Mouse (Mus musculus) G1E (cell line): Measurements from ENCODE around the gene Hsd17b1. TPM values are rescaled to one million over a fixed set of nuclear protein-coding genes. Genes with fewer than 3 reads are reported as not detected.

Source experiments
- ATAC-seq: 2 replicates; pipeline ENCODE4 v1.8.0; 2016; ENCODE audit warnings: mild to moderate bottlenecking; ENCODE audit not compliant: insufficient number of reproducible peaks, poor library complexity, low FRiP score, severe bottlenecking; ENCODE audit errors: extremely low read depth
- DNase-seq: peaks from one replicate; pipeline ENCODE4 v3.0.0; 2012; ENCODE audit warnings: low spot score
- H3K27me3 ChIP-seq: 2 replicates; pipeline ENCODE4 v1.6.1; 2012; ENCODE audit warnings: mild to moderate bottlenecking, low read length, inconsistent platforms; ENCODE audit not compliant: insufficient read depth
- H3K36me3 ChIP-seq: replicated peaks from 2 replicates; pipeline ENCODE3; 2012; ENCODE audit warnings: mild to moderate bottlenecking, inconsistent platforms
- H3K4me1 ChIP-seq: 2 replicates; pipeline ENCODE4 v1.6.1; 2012; ENCODE audit warnings: low read depth, low read length, inconsistent platforms, mixed read lengths; ENCODE audit not compliant: insufficient read depth
- H3K4me3 ChIP-seq: 2 replicates; pipeline ENCODE4 v1.5.1; 2012; ENCODE audit warnings: low read depth, mild to moderate bottlenecking, inconsistent platforms, low read length, moderate library complexity, mixed read lengths
- H3K9me3 ChIP-seq: replicated peaks from 2 replicates; pipeline ENCODE4 v1.6.1; 2012; ENCODE audit warnings: inconsistent platforms
- CTCF ChIP-seq: IDR thresholded peaks from 2 replicates; pipeline ENCODE4 v1.5.1; 2012; ENCODE audit warnings: low read depth, low read length, inconsistent platforms, mixed read lengths
- GATA1 ChIP-seq: IDR thresholded peaks from 2 replicates; pipeline ENCODE4 v1.6.1; 2012; ENCODE audit warnings: borderline replicate concordance, low read length, inconsistent platforms, mixed read lengths
- GATA2 ChIP-seq: IDR thresholded peaks from 2 replicates; pipeline ENCODE4 v1.6.1; 2012; ENCODE audit warnings: low read depth, low read length, inconsistent platforms, borderline replicate concordance
- POLR2AphosphoS5 ChIP-seq: IDR thresholded peaks from 2 replicates; pipeline ENCODE4 v1.6.1; 2012; ENCODE audit warnings: low read depth, low read length, inconsistent platforms; ENCODE audit not compliant: insufficient replicate concordance
- TAL1 ChIP-seq: conservative IDR thresholded peaks from 2 replicates; pipeline ENCODE4 v1.6.1; 2012; ENCODE audit warnings: low read depth, low read length, inconsistent platforms, mixed read lengths
- polyA plus RNA-seq: library from polyadenylated mRNA; stranded (reverse); fragments of >175 nt; gene quantifications from 2 replicates; pipeline ENCODE4 v1.2.3, GENCODE M21; 2012
- total RNA-seq, 2 experiments: library from RNA; stranded (forward) in 1 of 2; stranded (reverse) in 1 of 2; fragments of 200-1000 nt in 1 of 2; fragments of >200 nt in 1 of 2; fragmentation: Nextera tagmentation in 1 of 2; gene quantifications; 2 replicates each; pipeline ENCODE4 v1.2.3; 2014 to 2017

Gene Hsd17b1
- total and polyA plus RNA-seq, 3 experiments = 0.20 to 0.44 TPM; not detected in 1

DNA sequence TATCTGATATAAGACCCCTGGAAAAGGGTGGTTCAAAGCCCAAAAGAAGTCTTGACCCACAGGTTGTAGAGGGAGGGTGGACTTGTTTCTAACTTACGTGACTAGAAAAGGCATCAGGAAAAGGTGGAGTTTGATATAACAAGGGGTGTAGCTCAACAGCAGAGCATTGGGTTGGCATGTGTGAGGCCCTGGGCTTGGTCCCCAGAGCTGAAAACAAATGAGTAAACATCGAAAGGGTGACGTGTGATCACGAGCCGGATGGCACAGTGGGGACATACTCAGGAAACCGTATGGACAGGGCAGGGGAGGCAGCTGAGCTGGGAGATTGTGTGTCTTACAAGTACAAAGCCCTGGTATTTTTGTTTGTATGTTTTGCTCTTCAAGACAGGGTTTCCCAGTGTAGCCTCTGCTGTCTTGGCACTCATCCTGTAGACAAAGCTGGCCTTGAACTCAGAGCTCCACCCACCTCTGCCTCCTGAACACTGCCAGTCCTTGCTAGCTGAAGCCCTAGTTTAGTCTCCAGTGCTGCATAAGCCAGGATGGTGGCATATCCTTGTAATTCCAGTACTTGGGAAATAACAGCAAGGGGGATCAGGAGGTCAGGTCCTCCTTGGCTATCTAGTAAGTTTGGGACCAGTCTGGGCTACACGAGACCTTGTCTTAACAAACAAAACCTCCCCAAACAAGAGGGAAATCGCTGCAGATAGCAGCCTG lies 43.4 kb upstream of the Hsd17b1 start:
- ATAC-seq (no peak), DNase-seq (no peak)
- no peak for TF ChIP-seq GATA1
- no peak for TF ChIP-seq POLR2AphosphoS5
- TF ChIP-seq TAL1 = no peak
- TF ChIP-seq CTCF = no peak
- no peak for TF ChIP-seq GATA2
- no peaks in the 10 kb centered on the region for H3K9me3 ChIP-seq
- H3K4me1 ChIP-seq = no peaks in the 10 kb centered on the region
- peaks cover 93% of the 10 kb centered on the region for H3K36me3 ChIP-seq
- H3K4me3 ChIP-seq = no peak overlapping the region
- no peaks in the 10 kb centered on the region for H3K27me3 ChIP-seq

GRCm38 (mm10) chr11:101035328-101035695 lies 42.9 kb upstream of the Hsd17b1 start:
- peaks cover 93% of the 10 kb centered on the region for H3K36me3 ChIP-seq
- ATAC-seq (no peak), DNase-seq (no peak)
- H3K4me1 ChIP-seq = no peaks in the 10 kb centered on the region
- no peaks in the 10 kb centered on the region for H3K27me3 ChIP-seq
- no peak overlapping the region for H3K4me3 ChIP-seq
- H3K9me3 ChIP-seq = no peaks in the 10 kb centered on the region
- TF ChIP-seq POLR2AphosphoS5 = no peak
- TF ChIP-seq GATA2 = no peak
- no peak for TF ChIP-seq GATA1
- TF ChIP-seq CTCF = no peak

DNA sequence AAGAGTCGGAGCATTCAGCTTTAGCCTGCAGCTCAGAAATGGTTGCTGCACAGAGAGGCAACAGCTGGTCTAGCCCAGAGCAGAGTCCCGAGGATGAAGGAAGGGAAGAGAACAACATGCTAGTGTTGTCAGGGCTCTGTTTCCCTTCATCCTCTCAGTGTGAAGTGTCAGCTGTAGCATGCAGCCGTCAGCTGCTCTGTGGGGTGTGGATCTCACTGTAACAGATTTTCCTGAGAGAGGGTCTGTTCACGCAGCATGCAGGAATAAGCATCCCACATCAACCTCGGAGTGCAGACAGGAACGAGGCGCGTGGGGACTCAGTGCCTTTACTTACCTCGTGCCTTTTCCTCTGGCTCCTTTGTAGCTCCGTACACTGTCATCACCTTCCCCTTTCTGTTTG lies 40.4 kb upstream of the Hsd17b1 start:
- no peaks in the 10 kb centered on the region for H3K9me3 ChIP-seq
- no peaks in the 10 kb centered on the region for H3K27me3 ChIP-seq
- H3K4me3 ChIP-seq = no peak overlapping the region
- H3K36me3 ChIP-seq = peaks cover 96% of the 10 kb centered on the region
- ATAC-seq (no peak), DNase-seq (no peak)
- H3K4me1 ChIP-seq = no peaks in the 10 kb centered on the region
- TF ChIP-seq TAL1 (no peak), POLR2AphosphoS5 (no peak), GATA2 (no peak), GATA1 (no peak), CTCF (no peak)

DNA sequence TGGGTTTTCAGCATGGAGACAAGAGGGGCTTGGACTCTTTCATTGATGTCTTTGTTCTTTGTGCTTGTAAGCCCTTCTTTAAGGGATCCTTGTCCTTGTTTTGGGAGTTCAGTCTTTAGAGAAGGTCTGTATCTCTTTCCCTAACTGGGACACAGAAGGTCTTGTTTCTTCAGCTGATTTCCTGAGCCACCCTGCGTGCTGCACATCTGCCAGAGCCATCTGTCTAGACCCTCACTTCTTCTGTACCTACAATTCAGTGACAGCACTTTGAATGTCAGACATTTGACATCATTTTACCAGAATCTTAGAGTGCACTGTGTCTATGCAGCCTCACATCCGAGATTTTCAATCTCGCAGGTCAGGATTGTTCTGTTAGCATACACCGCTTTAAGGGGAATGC lies 32.4 kb upstream of the Hsd17b1 start:
- Histone ChIP-seq H3K9me3 (no peaks in the 10 kb centered on the region), H3K4me3 (no peak overlapping the region), H3K36me3 (peaks cover 98% of the 10 kb centered on the region), H3K4me1 (no peaks in the 10 kb centered on the region), H3K27me3 (no peaks in the 10 kb centered on the region)
- no peak for DNase-seq
- ATAC-seq = no peak
- TF ChIP-seq POLR2AphosphoS5 (no peak), CTCF (no peak), GATA2 (no peak), GATA1 (no peak), TAL1 (no peak)

GRCm38 (mm10) chr11:101046440-101046839 lies 31.8 kb upstream of the Hsd17b1 start:
- no peak overlapping the region for H3K4me3 ChIP-seq
- peaks cover 99% of the 10 kb centered on the region for H3K36me3 ChIP-seq
- DNase-seq (no peak), ATAC-seq (no peak)
- no peak for TF ChIP-seq GATA2
- no peak for TF ChIP-seq TAL1
- no peak for TF ChIP-seq POLR2AphosphoS5
- TF ChIP-seq GATA1 = no peak
- TF ChIP-seq CTCF = no peak
- H3K27me3 ChIP-seq = no peaks in the 10 kb centered on the region
- no peaks in the 10 kb centered on the region for H3K4me1 ChIP-seq
- H3K9me3 ChIP-seq = no peaks in the 10 kb centered on the region

- no peak for TF ChIP-seq CTCF
- no peak for TF ChIP-seq GATA1
- TF ChIP-seq POLR2AphosphoS5 = no peak
- TF ChIP-seq GATA2 = no peak
- TF ChIP-seq TAL1 = no peak
Observed at GRCm38 (mm10) chr11:101047502-101047901, 30.7 kb upstream of the Hsd17b1 start.

GRCm38 (mm10) chr11:101050359-101050758 lies 27.9 kb upstream of the Hsd17b1 start:
- H3K27me3 ChIP-seq = no peaks in the 10 kb centered on the region
- no peak overlapping the region for H3K4me3 ChIP-seq
- DNase-seq (no peak), ATAC-seq (no peak)
- no peaks in the 10 kb centered on the region; the same call in 1 of the 2 replicates for H3K9me3 ChIP-seq
- peaks cover 14% of the 10 kb centered on the region for H3K4me1 ChIP-seq
- H3K36me3 ChIP-seq = peaks cover 98% of the 10 kb centered on the region
- TF ChIP-seq CTCF (no peak), GATA1 (no peak), GATA2 (no peak), POLR2AphosphoS5 (no peak), TAL1 (no peak)

More at GRCm38 (mm10) chr11:101047502-101047901, 30.7 kb upstream of the Hsd17b1 start:
- Histone ChIP-seq H3K4me3 (no peak overlapping the region), H3K36me3 (peaks cover 99% of the 10 kb centered on the region), H3K4me1 (no peaks in the 10 kb centered on the region), H3K27me3 (no peaks in the 10 kb centered on the region), H3K9me3 (no peaks in the 10 kb centered on the region)
- DNase-seq (no peak), ATAC-seq (no peak)
